1 mouse cellular context compared by ENCODE assay signal in genomic region chr17:35050126-35050750, GRCm38 (mm10).
TF ChIP-seq lines count a peak whose summit lies in the region.

No protein-coding gene starts in this region.

TF ChIP-seq in CH12.LX, 34 proteins besides CTCF, POLR2A, EP300 and RAD21 (continued from another document):
- TF ChIP-seq TBP (conservative IDR thresholded peaks at IDR 0.05; ENCODE audit: low read depth, low read length): 0 out of 2 replicates have a peak, but pooled peaks have one; percentile 40
- no peak for TF ChIP-seq USF1 (IDR thresholded peaks at IDR 0.05; ENCODE audit: low read depth, low read length)
- no peak for TF ChIP-seq JUN (IDR thresholded peaks at IDR 0.05; ENCODE audit: insufficient read depth, low read depth, low read length)
- peak; percentile 76 for TF ChIP-seq SIN3A (IDR thresholded peaks at IDR 0.05; ENCODE audit: low read length)
- no peak for TF ChIP-seq RCOR1 (conservative IDR thresholded peaks at IDR 0.05; ENCODE audit: low read depth, low read length)
- TF ChIP-seq ZNF384 (IDR thresholded peaks at IDR 0.05; ENCODE audit: low read depth, low read length): no peak
- peak; percentile 65 for TF ChIP-seq MXI1 (IDR thresholded peaks at IDR 0.05; ENCODE audit: low read depth, low read length)
- TF ChIP-seq ELF1 (IDR thresholded peaks at IDR 0.05; ENCODE audit: low read depth, low read length): peak; percentile 86
- TF ChIP-seq POLR2AphosphoS2 (IDR thresholded peaks at IDR 0.05; ENCODE audit: low read depth, low read length): no peak
- peak; percentile 58; the same call in 1 of the 2 replicates for TF ChIP-seq UBTF (IDR thresholded peaks at IDR 0.05; ENCODE audit: low read depth, low read length)
- no peak for TF ChIP-seq ZC3H11A (IDR thresholded peaks at IDR 0.05; ENCODE audit: low read depth, low read length)
- TF ChIP-seq KAT2A (IDR thresholded peaks at IDR 0.05; ENCODE audit: insufficient replicate concordance, low read length): no peak
- TF ChIP-seq MEF2A (IDR thresholded peaks at IDR 0.05; ENCODE audit: borderline replicate concordance, low read depth, low read length): peak; percentile 31; the same call in 1 of the 2 replicates
- 0 out of 2 replicates have a peak, but pooled peaks have one; percentile 21 for TF ChIP-seq CHD1 (IDR thresholded peaks at IDR 0.05; ENCODE audit: low read depth, low read length)
- TF ChIP-seq MAFK (IDR thresholded peaks at IDR 0.05; ENCODE audit: insufficient replicate concordance, low read length): no peak
- TF ChIP-seq HCFC1 (IDR thresholded peaks at IDR 0.05; ENCODE audit: low read depth, low read length): peak; percentile 31; the same call in 1 of the 2 replicates
- TF ChIP-seq ETS1 (conservative IDR thresholded peaks at IDR 0.05; ENCODE audit: low read depth, low read length): peak; percentile 25; the same call in 1 of the 2 replicates
- TF ChIP-seq SMC3 (IDR thresholded peaks at IDR 0.05; ENCODE audit: low read depth, low read length): no peak
- no peak for TF ChIP-seq E2F4 (IDR thresholded peaks at IDR 0.05; ENCODE audit: insufficient replicate concordance, low read depth, low read length)
- TF ChIP-seq USF2 (conservative IDR thresholded peaks at IDR 0.05; ENCODE audit: low read depth, low read length): no peak
- TF ChIP-seq ZMIZ1 (IDR thresholded peaks at IDR 0.05; ENCODE audit: low read depth, low read length): peak; percentile 67; the same call in 1 of the 2 replicates
- no peak for TF ChIP-seq MAX (IDR thresholded peaks at IDR 0.05; ENCODE audit: low read length)
- TF ChIP-seq ZKSCAN1 (IDR thresholded peaks at IDR 0.05; ENCODE audit: borderline replicate concordance, low read depth, low read length): no peak
- TF ChIP-seq NRF1 (IDR thresholded peaks at IDR 0.05; ENCODE audit: low read depth, low read length): no peak
- TF ChIP-seq PAX5 (IDR thresholded peaks at IDR 0.05; ENCODE audit: low read length): no peak
- no peak for TF ChIP-seq JUND (conservative IDR thresholded peaks at IDR 0.05; ENCODE audit: low read depth, low read length)
- TF ChIP-seq NELFE (IDR thresholded peaks at IDR 0.05; ENCODE audit: low read depth, low read length): peak; percentile 73; the same call in 1 of the 2 replicates
- peak; percentile 33; the same call in 1 of the 2 replicates for TF ChIP-seq BHLHE40 (IDR thresholded peaks at IDR 0.05; ENCODE audit: low read depth, low read length)
- 0 out of 2 replicates have a peak, but pooled peaks have one; percentile 43 for TF ChIP-seq MAZ (IDR thresholded peaks at IDR 0.05; ENCODE audit: low read depth, low read length)
- 0 out of 2 replicates have a peak, but pooled peaks have one; percentile 8 for TF ChIP-seq MYC (IDR thresholded peaks at IDR 0.05; ENCODE audit: low read depth, low read length)
